Mouse (Mus musculus) spleen, adult 12 weeks (tissue): ENCODE measurements around the gene Pde8a.
A peak's percentile ranks its signal among the peaks of the same experiment; 100 is the strongest.

ENCODE experiments used
- DNase-seq: peaks from one replicate; pipeline ENCODE4 v3.0.0; 2022; ENCODE audit warnings: low spot score

Gene Pde8a

GRCm38 (mm10) chr7:81209979-81210685 is 3.3 kb upstream of the Pde8a start:
- no peak for DNase-seq

DNA sequence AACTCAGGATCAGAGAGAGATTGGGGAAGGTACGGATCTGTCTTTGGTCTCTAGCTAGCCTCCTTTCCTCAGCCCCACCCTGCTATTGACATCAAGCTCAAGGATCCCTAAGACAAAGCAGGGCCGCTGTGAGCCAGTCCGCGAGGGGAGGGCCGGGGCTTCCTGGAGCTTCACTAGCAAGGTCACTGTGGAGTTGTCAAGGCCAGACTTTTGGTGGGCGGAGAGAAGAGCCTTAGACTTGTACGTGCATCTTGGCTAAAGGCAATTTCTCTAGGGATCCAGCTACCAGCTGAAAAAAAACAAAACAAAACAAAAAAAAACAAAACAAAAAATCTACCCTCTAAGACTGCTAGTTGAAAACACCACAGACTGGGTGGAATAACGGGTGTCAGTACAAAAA is 1.6 kb upstream of the Pde8a start:
- DNase-seq = no peak

DNA sequence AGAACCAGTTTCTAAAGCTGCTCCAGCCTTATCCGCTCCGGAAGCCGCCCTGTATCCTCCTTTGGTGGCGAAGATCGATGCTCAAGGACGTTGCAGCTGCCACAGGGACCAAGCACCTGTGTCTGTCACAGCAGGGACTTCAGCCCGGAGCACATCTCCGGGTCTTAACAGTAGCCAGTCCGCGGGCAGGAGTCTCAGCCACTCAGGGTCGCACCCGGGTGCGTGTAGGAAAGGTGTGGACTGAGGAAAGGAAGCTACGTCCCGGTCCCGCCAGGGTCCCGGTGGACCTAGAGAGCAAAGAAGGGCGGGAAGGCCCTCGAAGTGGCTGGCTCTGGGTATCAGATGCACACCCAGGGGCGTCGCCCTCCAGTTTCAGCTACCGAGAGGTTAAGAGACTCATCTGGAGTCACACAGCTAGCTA is 1.1 kb upstream of the Pde8a start:
- peak; percentile 22 for DNase-seq

- DNase-seq = peak; percentile 77
Measured at GRCm38 (mm10) chr7:81212697-81213346, 574 bp upstream of the Pde8a start.

GRCm38 (mm10) chr7:81214153-81214907 is 934 bp downstream of the Pde8a start:
- no peak for DNase-seq

GRCm38 (mm10) chr7:81215950-81216349 is 2.6 kb downstream of the Pde8a start:
- DNase-seq = no peak

DNA sequence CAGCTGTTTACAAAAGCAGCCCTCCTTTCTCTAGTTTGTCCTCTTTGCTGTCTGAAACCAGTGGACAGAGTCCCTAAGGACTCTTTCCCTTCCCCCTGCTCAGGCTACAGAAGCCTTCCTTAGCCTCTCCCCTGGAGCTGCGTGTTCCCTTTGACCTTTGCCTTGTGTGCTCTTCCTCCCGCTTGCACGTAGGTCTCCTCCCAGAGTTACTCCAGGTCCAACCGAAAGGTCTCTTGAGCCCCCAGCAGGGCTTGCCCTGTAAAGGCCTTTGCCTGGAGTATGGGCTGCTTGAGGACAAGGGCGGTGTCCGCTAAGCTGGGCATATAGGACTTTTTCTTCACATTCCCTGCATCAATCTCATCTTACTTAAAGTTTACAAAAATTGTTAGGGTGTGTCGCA is 5.9 kb downstream of the Pde8a start:
- DNase-seq = no peak

- no peak for DNase-seq
Measured at GRCm38 (mm10) chr7:81220381-81220780, 7.0 kb downstream of the Pde8a start.

DNA sequence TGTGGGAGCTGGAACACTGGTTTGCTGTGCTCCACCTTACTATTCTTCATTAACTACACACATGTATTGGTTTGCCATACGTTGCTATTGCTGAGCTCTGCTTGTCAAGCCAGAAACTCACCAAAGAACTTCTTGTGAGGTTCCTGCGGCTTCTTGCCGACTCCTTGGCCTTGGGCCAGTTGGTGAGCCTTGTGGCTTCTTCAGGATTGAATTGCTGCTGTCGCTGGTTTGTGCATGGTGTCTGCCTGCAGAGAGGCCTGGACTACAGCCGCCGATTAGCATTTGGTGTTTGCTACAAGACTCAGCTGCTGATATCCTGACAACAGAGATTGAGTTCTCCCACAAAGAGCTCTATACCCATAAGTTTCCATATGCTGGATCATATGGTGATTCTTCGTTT is 10.9 kb downstream of the Pde8a start:
- no peak for DNase-seq

GRCm38 (mm10) chr7:81230091-81230792 is 16.8 kb downstream of the Pde8a start:
- no peak for DNase-seq

GRCm38 (mm10) chr7:81232674-81233073 is 19.3 kb downstream of the Pde8a start:
- DNase-seq = no peak

GRCm38 (mm10) chr7:81235117-81235516 is 21.7 kb downstream of the Pde8a start:
- no peak for DNase-seq

DNA sequence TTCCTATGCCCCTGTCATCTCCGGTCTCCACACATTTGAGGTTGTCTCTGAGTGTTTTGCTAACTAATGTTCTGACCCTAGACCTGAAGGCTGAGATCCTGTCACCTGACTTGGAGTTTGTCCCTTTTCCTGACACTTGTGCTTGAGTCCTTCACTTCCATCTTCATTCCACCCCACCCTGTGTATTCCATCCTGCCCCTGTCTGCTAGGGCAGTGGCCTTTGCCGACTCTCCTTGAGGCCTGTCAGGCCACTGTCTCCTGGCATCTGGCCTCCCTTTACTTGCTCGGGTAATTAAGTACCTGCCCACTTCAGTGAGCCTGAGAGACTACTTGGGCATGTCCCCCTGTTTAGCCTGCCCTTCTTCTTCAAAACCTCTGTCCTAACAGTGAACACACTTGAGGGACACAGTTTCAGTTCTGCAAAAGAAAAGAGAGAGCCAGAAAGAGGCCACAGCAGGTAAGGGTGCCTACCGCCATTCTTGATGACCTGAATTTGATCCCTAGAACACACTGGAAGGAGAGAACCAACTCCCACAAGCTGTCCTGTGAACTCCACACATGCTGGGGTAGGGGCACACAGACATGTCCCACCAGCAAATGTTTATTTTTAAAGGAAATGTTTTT is 22.3 kb downstream of the Pde8a start:
- no peak for DNase-seq

DNA sequence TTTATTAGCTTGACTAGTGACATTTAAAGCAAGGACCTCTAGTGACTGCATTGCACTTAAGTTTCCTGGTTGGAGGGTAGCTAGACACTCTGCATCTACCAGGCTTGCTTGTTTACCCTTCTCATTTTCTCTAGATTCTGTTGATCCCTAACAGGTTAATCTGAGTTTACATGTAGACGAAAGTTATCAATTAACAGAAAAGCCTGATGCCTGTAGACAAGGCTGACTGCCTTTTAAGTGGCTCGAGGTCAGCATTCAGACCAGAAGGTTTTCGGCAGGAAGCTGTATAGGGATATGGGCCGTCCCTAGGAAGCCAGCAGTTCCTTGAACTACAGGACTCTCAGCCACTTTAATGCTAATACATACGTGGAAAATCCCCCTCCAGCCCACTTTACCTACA is 30.0 kb downstream of the Pde8a start:
- no peak for DNase-seq

GRCm38 (mm10) chr7:81249854-81250279 is 36.5 kb downstream of the Pde8a start:
- no peak for DNase-seq

DNA sequence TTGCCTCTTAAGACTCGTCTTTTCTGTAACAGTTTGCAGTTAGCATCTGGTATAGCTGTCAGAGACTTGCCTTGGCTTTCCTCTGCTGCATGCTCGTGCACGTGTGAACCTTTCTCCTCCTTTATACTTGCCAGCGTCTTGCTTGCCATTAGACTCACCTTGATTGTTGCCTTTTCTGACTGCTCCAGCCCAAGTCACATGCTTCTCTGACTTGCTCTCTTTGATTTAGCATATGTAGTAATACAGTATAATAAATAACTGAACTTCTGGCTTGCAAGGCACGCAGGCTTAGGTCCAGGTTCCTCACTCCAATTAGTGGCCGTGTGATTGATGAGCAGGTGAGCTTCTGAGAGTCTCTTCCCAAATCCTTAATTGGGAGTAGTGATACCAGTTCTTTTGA is 37.2 kb downstream of the Pde8a start:
- no peak for DNase-seq

GRCm38 (mm10) chr7:81251521-81251920 is 38.1 kb downstream of the Pde8a start:
- DNase-seq = no peak

GRCm38 (mm10) chr7:81253317-81253716 is 39.9 kb downstream of the Pde8a start:
- DNase-seq = no peak

GRCm38 (mm10) chr7:81254579-81254978 is 41.2 kb downstream of the Pde8a start:
- no peak for DNase-seq

- no peak for DNase-seq
Measured at GRCm38 (mm10) chr7:81255456-81255855, 42.1 kb downstream of the Pde8a start.

GRCm38 (mm10) chr7:81256773-81257172 is 43.4 kb downstream of the Pde8a start:
- DNase-seq = no peak

DNA sequence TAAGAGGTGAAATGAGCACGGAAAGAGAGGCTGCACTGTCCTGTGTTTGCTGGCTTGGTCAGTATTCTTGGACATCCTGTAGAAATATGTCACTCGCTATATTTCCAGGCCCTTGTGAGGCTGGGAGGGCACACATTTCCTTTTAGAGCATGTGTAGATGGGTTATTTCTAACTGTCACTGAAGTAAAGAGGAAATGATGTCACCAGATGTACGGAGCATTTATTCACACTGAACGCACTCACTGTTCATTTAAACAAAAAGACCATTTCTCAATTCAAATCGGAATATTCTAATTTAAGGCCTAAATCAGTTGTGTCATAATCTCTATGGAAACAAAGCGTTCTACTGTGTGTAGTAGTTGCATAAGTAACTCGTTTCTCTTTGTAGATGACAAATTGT is 48.2 kb downstream of the Pde8a start:
- DNase-seq = no peak
